Mouse (Mus musculus): ENCODE results near the gene Nfam1. TPM values are rescaled to one million over a fixed set of nuclear protein-coding genes. Genes with fewer than 3 reads are reported as not detected.

Nfam1 gene
- polyA plus RNA-seq, 1 experiment, result 9.8 TPM

DNA sequence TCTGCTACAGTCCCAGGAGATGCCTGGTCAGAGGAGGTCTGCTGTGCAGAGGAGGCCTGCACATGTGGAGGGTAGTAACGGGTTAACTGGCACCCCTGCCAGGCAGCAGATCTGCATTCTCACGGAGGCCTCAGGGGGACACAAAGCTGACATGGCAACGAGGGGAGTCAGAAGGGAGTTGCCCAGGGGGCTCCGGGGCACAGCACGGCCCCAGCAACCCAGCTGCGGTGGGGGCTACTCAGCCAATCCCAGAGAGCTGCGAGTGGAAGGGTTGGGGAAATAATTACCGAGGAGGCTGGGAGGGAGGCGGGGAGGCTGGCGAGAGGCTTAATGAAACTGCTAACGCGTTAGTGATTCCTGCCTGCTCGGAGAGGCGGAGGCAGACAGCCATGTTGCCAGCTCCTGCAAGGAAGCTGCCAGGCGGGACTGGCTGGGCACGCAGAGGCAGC is 74.8 kb downstream of the Nfam1 start:
- Histone ChIP-seq H3K4me3 (ENCODE audit: control insufficient read depth, insufficient read depth, low read length) (no peak overlapping the region), H3K27me3 (ENCODE audit: control insufficient read depth, insufficient read depth, low read length) (no peaks in the 10 kb centered on the region), H3K4me1 (replicated peaks; ENCODE audit: control insufficient read depth, insufficient read depth, low read length) (peaks cover 4% of the 10 kb centered on the region), H3K27ac (ENCODE audit: control insufficient read depth, insufficient read depth, low read length) (no peak overlapping the region), H3K36me3 (ENCODE audit: control insufficient read depth, insufficient read depth, low read length) (no peaks in the 10 kb centered on the region)
- TF ChIP-seq CTCF (IDR thresholded peaks at IDR 0.05; ENCODE audit: borderline replicate concordance, control insufficient read depth, extremely low read depth, insufficient read depth, low read length, poor library complexity) (no peak), POLR2A (IDR thresholded peaks at IDR 0.05; ENCODE audit: control insufficient read depth, extremely low read depth, insufficient read depth, low read length, poor library complexity) (no peak)
- 33% methylated on average over 16 of the region's 16 CpGs for WGBS
- DNase-seq, result no peak

DNA sequence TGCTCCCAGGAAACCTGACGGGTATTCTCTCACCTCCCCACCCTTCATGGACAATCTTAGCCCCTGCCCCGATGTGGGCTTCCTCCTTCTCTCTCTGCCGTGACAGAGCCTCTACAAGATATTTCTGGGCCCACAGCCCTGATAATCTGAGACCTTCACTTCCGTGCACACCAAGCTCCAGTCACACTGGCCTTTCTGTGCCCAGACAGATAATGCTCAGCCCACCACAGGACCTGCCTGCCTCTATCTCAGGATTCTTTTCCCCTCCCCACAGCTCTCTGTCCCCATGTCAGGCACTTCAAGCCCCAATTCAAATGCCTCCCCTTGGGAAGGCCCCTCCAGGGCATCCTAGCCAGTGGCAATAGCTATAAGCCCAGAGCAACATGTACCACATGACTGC is 76.4 kb downstream of the Nfam1 start:
- H3K4me3 ChIP-seq (ENCODE audit: control insufficient read depth, insufficient read depth, low read length), result no peak overlapping the region
- DNase-seq, result no peak
- no peaks in the 10 kb centered on the region for H3K27me3 ChIP-seq (ENCODE audit: control insufficient read depth, insufficient read depth, low read length)
- WGBS, result 77% methylated on average over 4 of the region's 4 CpGs
- H3K36me3 ChIP-seq (ENCODE audit: control insufficient read depth, insufficient read depth, low read length), result no peaks in the 10 kb centered on the region
- H3K27ac ChIP-seq (ENCODE audit: control insufficient read depth, insufficient read depth, low read length), result no peak overlapping the region
- TF ChIP-seq POLR2A (IDR thresholded peaks at IDR 0.05; ENCODE audit: control insufficient read depth, extremely low read depth, insufficient read depth, low read length, poor library complexity) (no peak), CTCF (IDR thresholded peaks at IDR 0.05; ENCODE audit: borderline replicate concordance, control insufficient read depth, extremely low read depth, insufficient read depth, low read length, poor library complexity) (no peak)
- H3K4me1 ChIP-seq (replicated peaks; ENCODE audit: control insufficient read depth, insufficient read depth, low read length), result no peaks in the 10 kb centered on the region; the same call in 1 of the 2 replicates

DNA sequence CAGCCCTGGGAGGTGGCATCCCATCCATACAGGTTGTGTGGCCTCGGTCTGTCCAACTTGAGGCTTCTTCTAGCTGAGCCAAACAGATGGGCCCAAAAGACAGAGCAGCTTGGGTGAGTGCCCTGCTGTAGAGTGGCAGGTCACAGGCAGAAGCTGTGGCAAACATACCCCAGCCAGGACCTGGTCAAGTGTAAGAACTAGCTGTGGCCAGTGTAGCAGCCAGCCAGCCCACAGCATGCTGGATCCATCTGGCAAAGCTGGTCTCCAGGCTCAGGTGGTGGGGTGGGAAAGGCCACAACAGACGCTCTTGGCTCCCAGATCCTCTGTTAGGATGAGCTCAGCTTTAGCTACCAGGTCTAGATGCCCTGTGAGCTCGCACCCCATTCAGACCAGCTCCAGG is 76.8 kb downstream of the Nfam1 start:
- 95% methylated on average over 3 of the region's 3 CpGs for WGBS
- TF ChIP-seq CTCF (IDR thresholded peaks at IDR 0.05; ENCODE audit: borderline replicate concordance, control insufficient read depth, extremely low read depth, insufficient read depth, low read length, poor library complexity) (no peak), POLR2A (IDR thresholded peaks at IDR 0.05; ENCODE audit: control insufficient read depth, extremely low read depth, insufficient read depth, low read length, poor library complexity) (no peak)
- H3K4me1 ChIP-seq (replicated peaks; ENCODE audit: control insufficient read depth, insufficient read depth, low read length), result no peaks in the 10 kb centered on the region; the same call in 1 of the 2 replicates
- H3K36me3 ChIP-seq (ENCODE audit: control insufficient read depth, insufficient read depth, low read length), result no peaks in the 10 kb centered on the region
- no peak for DNase-seq
- no peaks in the 10 kb centered on the region for H3K27me3 ChIP-seq (ENCODE audit: control insufficient read depth, insufficient read depth, low read length)
- no peak overlapping the region for H3K27ac ChIP-seq (ENCODE audit: control insufficient read depth, insufficient read depth, low read length)
- no peak overlapping the region for H3K4me3 ChIP-seq (ENCODE audit: control insufficient read depth, insufficient read depth, low read length)

DNA sequence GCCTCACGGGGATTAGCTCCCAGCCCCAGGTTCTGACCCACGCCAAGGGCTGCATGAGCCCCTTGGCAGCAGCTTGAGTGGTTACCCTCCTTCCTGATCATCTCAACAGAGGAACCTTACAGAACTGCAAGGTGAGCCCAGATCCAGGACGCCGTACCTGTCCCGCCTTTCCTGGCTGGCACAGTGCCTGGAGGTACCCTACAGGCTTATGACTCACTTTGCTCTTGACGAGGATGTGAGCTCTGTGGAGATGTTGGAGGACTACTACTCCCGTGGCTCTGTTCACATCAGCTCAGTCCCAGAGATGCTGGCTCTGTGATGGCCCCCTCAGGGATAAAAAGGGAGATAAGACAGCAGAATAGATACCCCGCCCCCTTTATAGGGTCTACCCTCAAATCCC is 77.8 kb downstream of the Nfam1 start:
- Histone ChIP-seq H3K36me3 (ENCODE audit: control insufficient read depth, insufficient read depth, low read length) (no peaks in the 10 kb centered on the region), H3K27me3 (ENCODE audit: control insufficient read depth, insufficient read depth, low read length) (no peaks in the 10 kb centered on the region), H3K4me1 (replicated peaks; ENCODE audit: control insufficient read depth, insufficient read depth, low read length) (no peaks in the 10 kb centered on the region; the same call in 1 of the 2 replicates)

DNA sequence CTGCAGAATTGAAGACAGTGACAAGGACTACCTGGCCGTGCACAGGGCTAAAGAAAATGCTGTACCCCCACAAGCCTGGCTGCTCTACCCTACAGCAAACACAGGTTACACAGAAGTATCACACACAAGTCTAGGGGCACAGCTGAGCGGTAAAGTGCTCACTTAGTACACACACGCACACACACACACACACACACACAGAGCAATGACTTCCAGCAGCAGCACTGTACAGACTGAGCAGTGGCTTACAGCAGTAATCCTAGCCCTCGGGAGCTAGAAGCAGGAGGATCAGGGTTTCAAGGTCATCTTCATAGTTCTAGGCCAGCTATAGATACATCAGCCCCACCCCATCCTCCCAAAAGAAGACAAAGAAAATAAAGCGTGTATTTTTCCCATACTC is 79.1 kb downstream of the Nfam1 start:
- DNase-seq, result no peak
- no peak overlapping the region for H3K27ac ChIP-seq (ENCODE audit: control insufficient read depth, insufficient read depth, low read length)
- no peak for TF ChIP-seq POLR2A (IDR thresholded peaks at IDR 0.05; ENCODE audit: control insufficient read depth, extremely low read depth, insufficient read depth, low read length, poor library complexity)
- no peak for TF ChIP-seq CTCF (IDR thresholded peaks at IDR 0.05; ENCODE audit: borderline replicate concordance, control insufficient read depth, extremely low read depth, insufficient read depth, low read length, poor library complexity)
- no peak overlapping the region for H3K4me3 ChIP-seq (ENCODE audit: control insufficient read depth, insufficient read depth, low read length)
- no peaks in the 10 kb centered on the region for H3K36me3 ChIP-seq (ENCODE audit: control insufficient read depth, insufficient read depth, low read length)
- H3K4me1 ChIP-seq (replicated peaks; ENCODE audit: control insufficient read depth, insufficient read depth, low read length), result no peaks in the 10 kb centered on the region; the same call in 1 of the 2 replicates
- H3K27me3 ChIP-seq (ENCODE audit: control insufficient read depth, insufficient read depth, low read length), result no peaks in the 10 kb centered on the region
- 94% methylated on average over 5 of the region's 5 CpGs for whole genome bisulfite sequencing

More for the DNA sequence above, 77.8 kb downstream of the Nfam1 start:
- Histone ChIP-seq H3K27ac (ENCODE audit: control insufficient read depth, insufficient read depth, low read length) (no peak overlapping the region), H3K4me3 (ENCODE audit: control insufficient read depth, insufficient read depth, low read length) (no peak overlapping the region)
- WGBS, result 96% methylated on average over 8 of the region's 8 CpGs
- TF ChIP-seq POLR2A (IDR thresholded peaks at IDR 0.05; ENCODE audit: control insufficient read depth, extremely low read depth, insufficient read depth, low read length, poor library complexity) (no peak), CTCF (IDR thresholded peaks at IDR 0.05; ENCODE audit: borderline replicate concordance, control insufficient read depth, extremely low read depth, insufficient read depth, low read length, poor library complexity) (no peak)
- DNase-seq, result no peak

DNA sequence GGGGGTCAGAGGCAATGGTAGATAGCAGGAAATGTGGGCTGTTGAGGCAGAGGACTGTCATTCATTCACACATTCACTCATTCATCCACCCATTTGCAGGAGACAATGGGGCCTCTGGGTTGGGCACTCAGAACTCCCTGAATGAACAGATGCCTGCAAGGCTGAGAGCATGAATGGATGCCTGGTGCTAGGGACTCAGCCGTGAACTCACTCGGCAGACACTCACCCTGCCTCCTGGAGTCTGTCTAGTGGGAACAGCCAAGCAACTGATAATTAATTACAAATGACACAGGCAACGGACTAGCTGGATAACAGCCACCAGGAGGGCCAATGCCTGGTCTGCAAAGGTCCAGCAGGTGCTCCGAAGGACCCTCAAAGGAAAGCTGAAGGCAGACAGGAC is 80.0 kb downstream of the Nfam1 start:
- TF ChIP-seq POLR2A (IDR thresholded peaks at IDR 0.05; ENCODE audit: control insufficient read depth, extremely low read depth, insufficient read depth, low read length, poor library complexity) (no peak), CTCF (IDR thresholded peaks at IDR 0.05; ENCODE audit: borderline replicate concordance, control insufficient read depth, extremely low read depth, insufficient read depth, low read length, poor library complexity) (no peak)
- H3K4me3 ChIP-seq (ENCODE audit: control insufficient read depth, insufficient read depth, low read length), result no peak overlapping the region
- no peak overlapping the region for H3K27ac ChIP-seq (ENCODE audit: control insufficient read depth, insufficient read depth, low read length)
- no peaks in the 10 kb centered on the region for H3K36me3 ChIP-seq (ENCODE audit: control insufficient read depth, insufficient read depth, low read length)
- 94% methylated on average over 4 of the region's 4 CpGs for WGBS
- no peak for DNase-seq
- H3K4me1 ChIP-seq (replicated peaks; ENCODE audit: control insufficient read depth, insufficient read depth, low read length), result no peaks in the 10 kb centered on the region; the same call in 1 of the 2 replicates
- no peaks in the 10 kb centered on the region for H3K27me3 ChIP-seq (ENCODE audit: control insufficient read depth, insufficient read depth, low read length)

DNA sequence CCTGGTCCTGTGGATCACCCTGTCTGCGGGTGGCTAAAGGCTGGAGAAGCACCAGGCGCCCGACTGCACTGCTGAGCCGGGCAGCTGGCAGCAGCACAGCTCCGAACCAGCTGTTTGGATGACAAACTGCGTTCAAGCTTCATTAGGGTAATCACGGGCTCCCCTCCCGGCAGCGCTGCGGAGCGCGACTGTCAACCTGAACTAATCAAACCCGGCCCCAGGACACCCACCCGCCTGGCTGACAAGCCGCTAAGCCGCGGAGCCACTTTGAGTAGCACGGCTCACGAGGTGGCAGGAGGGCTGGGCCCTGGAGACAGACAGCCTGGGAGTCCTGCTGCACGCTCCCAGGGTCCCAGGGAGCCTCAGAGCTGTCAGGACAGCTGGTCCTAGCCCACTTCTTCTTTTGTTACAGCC is 80.8 kb downstream of the Nfam1 start:
- no peaks in the 10 kb centered on the region for H3K36me3 ChIP-seq (ENCODE audit: control insufficient read depth, insufficient read depth, low read length)
- TF ChIP-seq CTCF (IDR thresholded peaks at IDR 0.05; ENCODE audit: borderline replicate concordance, control insufficient read depth, extremely low read depth, insufficient read depth, low read length, poor library complexity), result no peak
- TF ChIP-seq POLR2A (IDR thresholded peaks at IDR 0.05; ENCODE audit: control insufficient read depth, extremely low read depth, insufficient read depth, low read length, poor library complexity), result no peak
- DNase-seq, result no peak
- H3K4me3 ChIP-seq (ENCODE audit: control insufficient read depth, insufficient read depth, low read length), result no peak overlapping the region
- no peaks in the 10 kb centered on the region for H3K27me3 ChIP-seq (ENCODE audit: control insufficient read depth, insufficient read depth, low read length)
- 24% methylated on average over 20 of the region's 20 CpGs for WGBS
- H3K4me1 ChIP-seq (replicated peaks; ENCODE audit: control insufficient read depth, insufficient read depth, low read length), result no peaks in the 10 kb centered on the region; the same call in 1 of the 2 replicates
- H3K27ac ChIP-seq (ENCODE audit: control insufficient read depth, insufficient read depth, low read length), result no peak overlapping the region

Measured in thymus, adult 2 months (tissue).